Mouse (Mus musculus) intestine, postnatal 0 days (tissue): ENCODE measurements at regions not wholly inside any gene's neighbourhood (a gene's known extent, or its start where the extent isn't known, plus 50 kb on each side); places are given as distances from the start of the nearest gene placed in this dataset.

Experiments used
- ATAC-seq: fragments of 200-750 bp; cut with Nextera tagmentation; 2 replicates; pipeline ENCODE4 v1.8.0; 2017; ENCODE audit warnings: mild to moderate bottlenecking, moderate TSS enrichment, moderate library complexity
- H3K27ac ChIP-seq: fragments of 300-500 bp; sonication (generic); 2 replicates; pipeline ENCODE4 v1.5.1; 2014; ENCODE audit warnings: mild to moderate bottlenecking, low read depth, low read length, moderate library complexity
- H3K27me3 ChIP-seq: fragments of 300-500 bp; sonication (generic); replicated peaks from 2 replicates; pipeline ENCODE4 v1.6.1; 2014; ENCODE audit warnings: low read length, mixed read lengths; ENCODE audit not compliant: control insufficient read depth, insufficient read depth
- H3K36me3 ChIP-seq: fragments of 300-500 bp; sonication (generic); 2 replicates; pipeline ENCODE4 v1.6.1; 2014; ENCODE audit warnings: mild to moderate bottlenecking, moderate library complexity; ENCODE audit not compliant: control insufficient read depth, insufficient read depth
- H3K4me1 ChIP-seq: fragments of 300-500 bp; sonication (generic); replicated peaks from 2 replicates; pipeline ENCODE4 v1.6.1; 2014; ENCODE audit warnings: antibody characterized with exemption, low read length, mixed read lengths; ENCODE audit not compliant: control insufficient read depth, insufficient read depth
- H3K4me2 ChIP-seq: fragments of 300-500 bp; sonication (generic); replicated peaks from 2 replicates; pipeline ENCODE4 v1.6.1; 2014; ENCODE audit warnings: low read depth, mild to moderate bottlenecking, moderate library complexity
- H3K4me3 ChIP-seq: fragments of 300-500 bp; sonication (generic); 2 replicates; pipeline ENCODE4 v1.5.1; 2014; ENCODE audit warnings: low read depth, low read length
- H3K9ac ChIP-seq: fragments of 300-500 bp; sonication (generic); 2 replicates; pipeline ENCODE4 v1.6.1; 2014; ENCODE audit warnings: mild to moderate bottlenecking, low read depth, low read length
- H3K9me3 ChIP-seq: fragments of 300-500 bp; sonication (generic); 2 replicates; pipeline ENCODE4 v1.6.1; 2016; ENCODE audit warnings: mixed run types; ENCODE audit not compliant: control insufficient read depth
- CTCF ChIP-seq: sonication (generic); IDR thresholded peaks from 2 replicates; pipeline ENCODE4 v1.5.1; 2016; ENCODE audit warnings: low read depth, mild to moderate bottlenecking, control low read depth, antibody characterized with exemption, moderate library complexity
- WGBS: fragments of 180-500 bp; shearing (Covaris S2); extraction: QIAGEN DNeasy Blood & Tissue Kit; methylation state at CpG from one replicate; pipeline ENCODE4 v1.1.7; 2014; 5-methylcytosine and 5-hydroxymethylcytosine counted together

DNA sequence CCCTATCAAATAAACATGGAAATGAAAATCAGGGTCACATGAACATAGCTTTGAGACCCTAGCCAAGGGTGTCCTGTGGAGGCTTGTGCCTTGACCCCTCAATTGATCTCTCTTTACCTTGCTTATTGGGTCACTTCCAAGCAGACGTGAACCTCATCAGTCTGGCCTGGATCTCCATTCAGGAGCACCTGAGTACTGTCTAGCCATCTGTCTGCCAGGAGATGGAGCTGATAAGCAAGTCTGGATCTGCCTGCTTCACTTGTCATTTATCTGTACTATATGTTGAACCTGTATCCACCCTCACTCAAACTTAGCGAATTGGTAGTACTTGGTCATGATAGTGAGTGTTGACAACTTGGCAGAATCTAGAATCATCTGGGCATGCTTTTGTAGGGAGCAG, 58.2 kb upstream of the Cacnb2 start:
- Histone ChIP-seq H3K4me2 (no peak overlapping the region), H3K36me3 (no peaks in the 10 kb centered on the region), H3K27ac (no peak overlapping the region), H3K9me3 (no peaks in the 10 kb centered on the region), H3K4me1 (no peaks in the 10 kb centered on the region), H3K27me3 (no peaks in the 10 kb centered on the region), H3K4me3 (no peak overlapping the region), H3K9ac (no peak overlapping the region)
- 81% methylated on average over 2 of the region's 2 CpGs for WGBS
- no peak for ATAC-seq
- 0 out of 2 replicates have a peak, but pooled peaks have one; percentile 12 for TF ChIP-seq CTCF

DNA sequence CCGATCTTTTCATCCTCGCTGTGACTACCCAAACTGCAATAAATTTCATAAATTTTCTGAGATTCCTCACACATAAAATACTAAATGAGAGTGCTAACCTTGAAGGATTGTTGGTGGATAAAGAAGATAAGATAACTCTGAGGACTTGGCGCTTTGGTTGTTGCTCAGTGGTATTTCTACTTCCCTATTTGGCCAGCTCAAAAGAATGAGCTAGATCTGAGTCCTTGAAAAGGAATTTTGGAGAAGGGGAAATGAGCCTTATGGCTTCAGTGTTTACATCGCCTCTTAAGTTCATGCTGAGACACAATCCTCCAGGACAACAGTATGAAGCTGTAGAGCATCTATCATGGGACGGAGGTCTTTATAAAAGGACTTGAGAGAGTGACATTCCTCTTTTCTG, 54.2 kb upstream of the Cacnb2 start:
- Histone ChIP-seq H3K9me3 (no peaks in the 10 kb centered on the region), H3K4me2 (no peak overlapping the region), H3K36me3 (no peaks in the 10 kb centered on the region), H3K27me3 (no peaks in the 10 kb centered on the region), H3K4me3 (no peak overlapping the region), H3K4me1 (no peaks in the 10 kb centered on the region), H3K9ac (no peak overlapping the region), H3K27ac (no peak overlapping the region)
- 66% methylated on average over 5 of the region's 5 CpGs for WGBS
- ATAC-seq, result no peak
- TF ChIP-seq CTCF, result no peak

DNA sequence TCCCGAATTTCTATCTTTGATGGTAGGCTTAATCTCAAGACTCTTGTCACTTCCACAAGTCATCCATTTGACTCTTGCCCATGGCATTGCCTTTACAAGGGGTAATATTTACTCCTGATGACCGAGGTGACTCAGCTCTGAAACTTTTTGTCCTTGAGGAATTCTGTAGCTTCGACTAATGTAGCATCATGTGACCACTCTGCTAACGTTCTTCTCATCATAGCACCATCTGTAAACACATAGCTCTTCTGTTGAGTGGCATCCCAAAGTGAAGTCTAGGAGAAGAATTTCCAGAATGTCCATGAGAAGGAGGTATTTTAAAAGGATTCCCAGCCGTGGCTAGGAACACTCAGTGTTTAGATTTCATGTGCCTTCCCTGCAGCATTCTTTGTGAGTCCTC, 53.3 kb upstream of the Cacnb2 start:
- Histone ChIP-seq H3K4me1 (no peaks in the 10 kb centered on the region), H3K36me3 (no peaks in the 10 kb centered on the region), H3K27me3 (no peaks in the 10 kb centered on the region), H3K4me2 (no peak overlapping the region), H3K9me3 (no peaks in the 10 kb centered on the region), H3K9ac (no peak overlapping the region), H3K4me3 (no peak overlapping the region), H3K27ac (no peak overlapping the region)
- 43% methylated on average over 5 of the region's 5 CpGs for WGBS
- no peak for TF ChIP-seq CTCF
- no peak for ATAC-seq

DNA sequence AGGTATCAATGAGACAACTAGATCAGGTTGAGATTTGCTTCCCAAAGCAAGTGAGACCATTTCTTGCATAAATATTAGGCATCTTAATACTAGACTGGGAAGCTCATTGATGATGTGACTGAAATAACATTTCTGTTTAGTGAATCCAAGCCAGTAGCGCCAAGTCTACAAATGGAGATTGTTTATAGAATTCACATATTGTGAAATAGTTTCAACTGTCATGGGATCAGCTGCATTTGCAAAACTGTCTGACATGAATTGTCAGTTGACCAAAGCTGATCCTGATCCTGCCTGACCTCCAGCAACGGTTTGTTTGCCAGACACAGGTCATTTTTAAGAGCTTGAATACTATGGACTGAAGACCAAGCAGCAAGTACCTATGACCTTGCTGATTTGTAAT, 52.1 kb upstream of the Cacnb2 start:
- no peak overlapping the region for H3K4me3 ChIP-seq
- H3K4me1 ChIP-seq, result no peaks in the 10 kb centered on the region
- 75% methylated on average over 2 of the region's 2 CpGs for WGBS
- H3K27me3 ChIP-seq, result no peaks in the 10 kb centered on the region
- no peak overlapping the region for H3K27ac ChIP-seq
- ATAC-seq, result no peak
- TF ChIP-seq CTCF, result no peak
- no peak overlapping the region for H3K9ac ChIP-seq
- no peak overlapping the region for H3K4me2 ChIP-seq
- no peaks in the 10 kb centered on the region for H3K9me3 ChIP-seq
- no peaks in the 10 kb centered on the region for H3K36me3 ChIP-seq
